Mouse (Mus musculus) embryonic stem cell, embryonic (primary cell): ENCODE results near the gene Wwp2.

Source experiments
- CTCF ChIA-PET, 4 experiments: fragments of 300-600 bp in 2 of 4; fragments of 350-600 bp in 2 of 4; sonication (Branson Sonifier 250); formaldehyde crosslinking; loops; one replicate each; lab custom pipeline; 2022; ENCODE audit warnings: inconsistent platforms in 2 of 4; lab: Charles Lee
- POLR2A ChIA-PET, 4 experiments: fragments of 300-600 bp in 2 of 4; fragments of 350-600 bp in 2 of 4; sonication (Branson Sonifier 250); formaldehyde crosslinking; loops; one replicate each; lab custom pipeline; 2022; ENCODE audit warnings: antibody characterized with exemption in 4 of 4, inconsistent platforms in 1 of 4; lab: Charles Lee

The Wwp2 gene

GRCm38 (mm10) chr8:107435962-107436831 lies at the start of gene Wwp2:
Gene Wwp2 (plus strand): TSS chr8:107436365.
- ChIA-PET CTCF (interaction anchor here in 1 of 4 experiments (0.7 kb wide), 1 partner anchor 11 kb away, joined by 3 read pairs; no protein-coding TSS in a partner anchor), POLR2A (interaction anchor here (0.5 to 2.3 kb wide), 17 partner anchors 11 to 1469 kb away, joined by 3 to 18 read pairs (median 5); partner anchors contain the start of genes Nob1 (in 1 of the 4) and Nqo1 (in 1 of the 4))

- POLR2A ChIA-PET, result interaction anchor here in 1 of 4 experiments (1.1 to 1.4 kb wide), 2 partner anchors 16 to 38 kb away, joined by 4 to 8 read pairs; partner anchors contain the start of genes Nob1 and Nqo1
- CTCF ChIA-PET, result interaction anchor here in 2 of 4 experiments (0.6 to 1.7 kb wide), 2 partner anchors 189 to 282 kb away, joined by 3 to 8 read pairs; no protein-coding TSS in a partner anchor
Observed at GRCm38 (mm10) chr8:107386642-107387041, 49.5 kb upstream of the Wwp2 start.

- ChIA-PET POLR2A (interaction anchor here in 3 of 4 experiments (0.7 to 8.4 kb wide), 6 partner anchors 15 to 185 kb away, joined by 3 to 91 read pairs (median 4); partner anchors contain the start of genes Nqo1 (in 2 of the 3) and Nob1 (in 1 of the 3)), CTCF (interaction anchor here in 2 of 4 experiments (0.7 to 1.7 kb wide), 6 partner anchors 8 to 283 kb away, joined by 3 to 5 read pairs (median 3); partner anchors contain the start of genes Nob1 (in 1 of the 2) and Nqo1 (in 1 of the 2))
Observed at GRCm38 (mm10) chr8:107387861-107388260, 48.3 kb upstream of the Wwp2 start.

GRCm38 (mm10) chr8:107389557-107389956 lies 46.6 kb upstream of the Wwp2 start:
- ChIA-PET POLR2A (interaction anchor here in 3 of 4 experiments (0.5 to 8.4 kb wide), 5 partner anchors 13 to 736 kb away, joined by 3 to 91 read pairs (median 4); partner anchors contain the start of gene Nqo1 (in 2 of the 3)), CTCF (no interaction called here)

- CTCF ChIA-PET, result interaction anchor here in 2 of 4 experiments (0.6 to 1.0 kb wide), 2 partner anchors 141 to 282 kb away, joined by 3 read pairs; no protein-coding TSS in a partner anchor
Observed at GRCm38 (mm10) chr8:107390476-107391135, 45.6 kb upstream of the Wwp2 start.

GRCm38 (mm10) chr8:107391136-107391516 lies 45.0 kb upstream of the Wwp2 start:
- POLR2A ChIA-PET, result interaction anchor here in 3 of 4 experiments (0.6 to 8.4 kb wide), 11 partner anchors 11 to 343 kb away, joined by 3 to 91 read pairs (median 4); partner anchors contain the start of genes Nqo1 (in 3 of the 3), Nob1 (in 1 of the 3) and Pdf (in 1 of the 3)
- CTCF ChIA-PET, result interaction anchor here in 2 of 4 experiments (0.6 to 1.0 kb wide), 2 partner anchors 142 to 282 kb away, joined by 3 read pairs; no protein-coding TSS in a partner anchor

More at GRCm38 (mm10) chr8:107390476-107391135, 45.6 kb upstream of the Wwp2 start:
- POLR2A ChIA-PET, result interaction anchor here in 3 of 4 experiments (0.6 to 8.4 kb wide), 10 partner anchors 12 to 342 kb away, joined by 3 to 91 read pairs (median 4); partner anchors contain the start of genes Nqo1 (in 3 of the 3), Nob1 (in 1 of the 3) and Pdf (in 1 of the 3)

GRCm38 (mm10) chr8:107395397-107395796 lies 40.8 kb upstream of the Wwp2 start:
- ChIA-PET POLR2A (interaction anchor here (0.6 to 8.4 kb wide), 12 partner anchors 7 to 379 kb away, joined by 3 to 91 read pairs (median 4); partner anchors contain the start of genes Nqo1 (in 2 of the 4) and Psmd7 (in 1 of the 4)), CTCF (interaction anchor here in 3 of 4 experiments (0.6 to 0.8 kb wide), 4 partner anchors 16 to 286 kb away, joined by 3 to 11 read pairs (median 6); no protein-coding TSS in a partner anchor)

GRCm38 (mm10) chr8:107396106-107396670 lies 40.0 kb upstream of the Wwp2 start:
- ChIA-PET POLR2A (interaction anchor here in 2 of 4 experiments (0.6 to 8.4 kb wide), 9 partner anchors 7 to 1944 kb away, joined by 3 to 91 read pairs (median 4); partner anchors contain the start of genes Nqo1 (in 1 of the 2) and Psmd7 (in 1 of the 2)), CTCF (interaction anchor here in 2 of 4 experiments (0.6 to 1.6 kb wide), 3 partner anchors 8 to 287 kb away, joined by 5 to 11 read pairs (median 7); no protein-coding TSS in a partner anchor)

- CTCF ChIA-PET, result interaction anchor here in 1 of 4 experiments (1.6 kb wide), 1 partner anchor 10 kb away, joined by 5 read pairs; no protein-coding TSS in a partner anchor
- POLR2A ChIA-PET, result interaction anchor here in 2 of 4 experiments (0.7 to 2.5 kb wide), 8 partner anchors 8 to 250 kb away, joined by 3 to 10 read pairs (median 3); partner anchors contain the start of gene Nob1 (in 1 of the 2)
Observed at GRCm38 (mm10) chr8:107397665-107398064, 38.5 kb upstream of the Wwp2 start.

- ChIA-PET POLR2A (interaction anchor here in 1 of 4 experiments (0.6 to 16.1 kb wide), 2 partner anchors 22 to 290 kb away, joined by 3 to 394 read pairs; partner anchors contain the start of gene Nob1), CTCF (interaction anchor here in 3 of 4 experiments (0.6 to 1.1 kb wide), 4 partner anchors 10 to 177 kb away, joined by 3 to 5 read pairs (median 3); partner anchors contain the start of gene Nob1 (in 1 of the 3))
Observed at GRCm38 (mm10) chr8:107399495-107399894, 36.7 kb upstream of the Wwp2 start.

GRCm38 (mm10) chr8:107401866-107402265 lies 34.3 kb upstream of the Wwp2 start:
- ChIA-PET CTCF (interaction anchor here in 1 of 4 experiments (1.6 kb wide), 1 partner anchor 10 kb away, joined by 6 read pairs; no protein-coding TSS in a partner anchor), POLR2A (interaction anchor here (1.0 to 16.1 kb wide), 17 partner anchors 7 to 293 kb away, joined by 3 to 394 read pairs (median 6); partner anchors contain the start of gene Nob1 (in 2 of the 4))

- CTCF ChIA-PET, result interaction anchor here in 3 of 4 experiments (0.5 to 1.8 kb wide), 12 partner anchors 9 to 408 kb away, joined by 3 to 9 read pairs (median 4); partner anchors contain the start of gene Nob1 (in 2 of the 3)
- POLR2A ChIA-PET, result interaction anchor here (0.5 to 16.1 kb wide), 70 partner anchors 8 to 783 kb away, joined by 3 to 394 read pairs (median 4); partner anchors contain the start of genes Nob1 (in 3 of the 4), Cyb5b (in 1 of the 4), Nfat5 (in 1 of the 4) and Pdf (in 1 of the 4)
Observed at GRCm38 (mm10) chr8:107403038-107403781, 33.0 kb upstream of the Wwp2 start, which contains the start of gene Nqo1. Gene Nqo1 (minus strand): TSS chr8:107403206.

GRCm38 (mm10) chr8:107404057-107404456 lies 32.1 kb upstream of the Wwp2 start:
- CTCF ChIA-PET, result interaction anchor here in 2 of 4 experiments (0.6 to 1.8 kb wide), 4 partner anchors 10 to 53 kb away, joined by 3 to 5 read pairs (median 3); no protein-coding TSS in a partner anchor
- POLR2A ChIA-PET, result interaction anchor here in 3 of 4 experiments (0.5 to 16.1 kb wide), 26 partner anchors 9 to 372 kb away, joined by 3 to 394 read pairs (median 4); partner anchors contain the start of gene Nob1 (in 1 of the 3)

GRCm38 (mm10) chr8:107405935-107406334 lies 30.2 kb upstream of the Wwp2 start:
- ChIA-PET CTCF (interaction anchor here in 3 of 4 experiments (1.0 to 1.5 kb wide), 3 partner anchors 10 to 296 kb away, joined by 3 to 4 read pairs (median 4); partner anchors contain the start of gene Nob1 (in 1 of the 3)), POLR2A (interaction anchor here in 3 of 4 experiments (0.9 to 16.1 kb wide), 8 partner anchors 9 to 118 kb away, joined by 3 to 394 read pairs (median 4); partner anchors contain the start of gene Nob1 (in 1 of the 3))

GRCm38 (mm10) chr8:107411391-107411790 lies 24.8 kb upstream of the Wwp2 start:
- POLR2A ChIA-PET, result interaction anchor here in 3 of 4 experiments (0.6 to 25.8 kb wide), 8 partner anchors 5 to 1869 kb away, joined by 3 to 394 read pairs (median 6); partner anchors contain the start of genes Nob1 (in 2 of the 3) and Nqo1 (in 2 of the 3)
- CTCF ChIA-PET, result interaction anchor here (0.6 to 2.3 kb wide), 8 partner anchors 8 to 56 kb away, joined by 3 to 7 read pairs (median 4); partner anchors contain the start of genes Nob1 (in 2 of the 4) and Nqo1 (in 1 of the 4)
